Mouse (Mus musculus): ENCODE data around the gene Prdm10.

DNA sequence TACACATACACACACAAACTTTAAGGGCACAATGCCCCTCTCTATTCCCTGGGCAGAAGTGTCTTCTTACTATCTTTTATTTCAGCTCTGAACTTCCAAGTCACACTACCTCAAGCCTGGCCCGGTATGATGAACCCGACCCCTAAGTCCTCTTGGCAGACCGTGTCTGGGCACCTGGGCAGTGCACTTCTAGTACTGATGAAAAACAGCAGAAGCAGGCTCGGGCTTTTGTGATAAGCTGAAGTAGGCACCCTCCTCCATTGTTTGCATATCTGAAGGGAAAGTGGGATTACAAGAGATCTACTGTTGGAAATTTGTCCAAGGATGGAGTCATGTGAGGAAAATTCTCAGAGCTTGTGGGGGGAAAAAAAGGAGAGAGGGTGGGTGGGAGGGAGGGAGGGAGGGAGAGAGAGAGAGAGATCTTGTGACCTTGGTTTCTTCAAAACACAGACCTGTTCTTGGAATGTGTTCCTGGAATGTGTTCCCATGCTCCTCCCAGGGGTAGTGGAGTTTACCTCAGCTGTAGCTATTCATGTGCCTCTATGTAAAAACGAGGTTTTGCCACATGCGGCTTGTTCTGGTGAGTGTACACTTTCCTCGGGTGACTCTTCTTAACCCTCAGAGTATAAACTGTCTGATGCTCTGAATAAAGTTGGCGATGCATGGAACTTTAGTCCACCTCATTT is 39.7 kb upstream of the Prdm10 start:
- no peak for TF ChIP-seq CTCF (IDR thresholded peaks at IDR 0.05)
- no peak for TF ChIP-seq POLR2A (IDR thresholded peaks at IDR 0.05; ENCODE audit: insufficient read depth, low read depth, low read length)

Measured in heart, adult 2 months (tissue).